Mouse (Mus musculus): ENCODE results near the gene D3Ertd751e. TPM values are rescaled to one million over a fixed set of nuclear protein-coding genes. Genes with fewer than 3 reads are reported as not detected.

Gene D3Ertd751e
- 10 to 100 TPM; 10.1 to 16.8 TPM for total RNA-seq (2021)
- long read RNA-seq, experiment 1, transcript D3Ertd751e-203 (6 exons, 3,452 nt): major isoform, 11 of 15 reads
- long read RNA-seq, experiment 1, partial matches to known transcripts: 0 of 15 reads
- long read RNA-seq, experiment 1, other reads (novel, unspliced or antisense): 4 of 15 reads
- long read RNA-seq, experiment 2, transcript D3Ertd751e-203 (6 exons, 3,452 nt): major isoform, 5 of 7 reads
- long read RNA-seq, experiment 2, partial matches to known transcripts: 1 of 7 reads
- long read RNA-seq, experiment 2, other reads (novel, unspliced or antisense): 1 of 7 reads

GRCm38 (mm10) chr3:41742278-41742934 lies at the start of gene D3Ertd751e, which contains the start of gene Sclt1:
TSS of gene D3Ertd751e (plus strand) at chr3:41742611.
TSS of gene Sclt1 (minus strand) at chr3:41742514.
- DNase-seq: peak; percentile 98 to 99

GRCm38 (mm10) chr3:41695681-41696080 lies 46.7 kb upstream of the D3Ertd751e start:
- no peak for DNase-seq

GRCm38 (mm10) chr3:41741601-41742277 lies 672 bp upstream of the D3Ertd751e start:
- DNase-seq: peak in 1 of 2 experiments; percentile 4

GRCm38 (mm10) chr3:41743436-41743835 lies 1.0 kb downstream of the D3Ertd751e start:
- DNase-seq: peak; percentile 14 to 30

- no peak for DNase-seq
These were observed 12.1 kb downstream of the D3Ertd751e start for GRCm38 (mm10) chr3:41754556-41754955.

GRCm38 (mm10) chr3:41762091-41762490 lies 19.7 kb downstream of the D3Ertd751e start:
- no peak for DNase-seq

GRCm38 (mm10) chr3:41812447-41812846 lies 70.0 kb downstream of the D3Ertd751e start:
- no peak for DNase-seq

Other genes starting within 250 kb of the D3Ertd751e start
- gene Jade1, start 186.9 kb upstream of the D3Ertd751e start, total RNA-seq (2021): 10 to 100 TPM; 28.5 to 32.3 TPM
- gene Sclt1, start 97 bp upstream of the D3Ertd751e start, total RNA-seq (2021): 1 to 10 TPM; 6.4 to 7.3 TPM

Data from heart, adult 18-20 months (tissue).